Mouse (Mus musculus) MEL (cell line): ENCODE measurements around the gene Ncoa6.

Experiments used
- POLR2A ChIP-seq, 2 experiments: IDR thresholded peaks; 2 replicates each; pipeline ENCODE4 v1.6.1; 2011 to 2012; ENCODE audit warnings: low read length in 2 of 2, mild to moderate bottlenecking in 2 of 2, control low read depth in 1 of 2, improper control_type of control experiment in 1 of 2, low read depth in 1 of 2, moderate library complexity in 1 of 2; ENCODE audit not compliant: control insufficient read depth in 1 of 2, insufficient read depth in 1 of 2, poor library complexity in 1 of 2
- TBP ChIP-seq: IDR thresholded peaks from 2 replicates; pipeline ENCODE4 v1.8.0; 2011; ENCODE audit warnings: low read depth, low read length, improper control_type of control experiment
- ZC3H11A ChIP-seq: IDR thresholded peaks from 2 replicates; pipeline ENCODE4 v1.6.1; 2012; ENCODE audit warnings: low read depth, mild to moderate bottlenecking, inconsistent platforms, low read length, improper control_type of control experiment

- no peak for TF ChIP-seq POLR2A (IDR thresholded peaks at IDR 0.05; ENCODE audit: control insufficient read depth in 1 of 2, insufficient read depth in 1 of 2, low read depth in 1 of 2, low read length in 2 of 2, poor library complexity in 1 of 2)
- no peak for TF ChIP-seq ZC3H11A
- TF ChIP-seq TBP = no peak
These were observed 127.0 kb downstream of the Ncoa6 start for GRCm38 (mm10) chr2:155346670-155347069.
